Mouse (Mus musculus) ovary, postnatal 14 days (tissue): Measurements from ENCODE around the gene Lrfn5.
A peak's percentile ranks its signal among the peaks of the same experiment; 100 is the strongest.

Experiments used
- DNase-seq: peaks from one replicate; pipeline ENCODE4 v3.0.0; 2022; ENCODE audit warnings: low spot score

Gene Lrfn5

GRCm38 (mm10) chr12:61522829-61523370 lies at the start of gene Lrfn5:
TSS of gene Lrfn5 (plus strand) at chr12:61523150.
- DNase-seq, result peak; percentile 43

- no peak for DNase-seq
Measured at GRCm38 (mm10) chr12:61521501-61522147, 1.3 kb upstream of the Lrfn5 start.

- no peak for DNase-seq
Measured at GRCm38 (mm10) chr12:61522148-61522828, 662 bp upstream of the Lrfn5 start.

GRCm38 (mm10) chr12:61523631-61524182 lies 757 bp downstream of the Lrfn5 start:
- no peak for DNase-seq

GRCm38 (mm10) chr12:61524183-61524651 lies 1.3 kb downstream of the Lrfn5 start:
- DNase-seq, result no peak

- DNase-seq, result no peak
Measured at GRCm38 (mm10) chr12:61526199-61526598, 3.2 kb downstream of the Lrfn5 start.

GRCm38 (mm10) chr12:61579949-61580348 lies 57.0 kb downstream of the Lrfn5 start:
- no peak for DNase-seq

GRCm38 (mm10) chr12:61600305-61600704 lies 77.4 kb downstream of the Lrfn5 start:
- DNase-seq, result no peak

GRCm38 (mm10) chr12:61607871-61608270 lies 84.9 kb downstream of the Lrfn5 start:
- DNase-seq, result no peak

- DNase-seq, result no peak
Measured at GRCm38 (mm10) chr12:61610081-61610480, 87.1 kb downstream of the Lrfn5 start.

- DNase-seq, result no peak
Measured at GRCm38 (mm10) chr12:61624532-61624931, 101.6 kb downstream of the Lrfn5 start.

GRCm38 (mm10) chr12:61654380-61654779 lies 131.4 kb downstream of the Lrfn5 start:
- DNase-seq, result no peak

GRCm38 (mm10) chr12:61723158-61723557 lies 200.2 kb downstream of the Lrfn5 start:
- DNase-seq, result no peak

GRCm38 (mm10) chr12:61807073-61807605 lies 284.2 kb downstream of the Lrfn5 start:
- no peak for DNase-seq

- DNase-seq, result no peak
Measured at GRCm38 (mm10) chr12:61823601-61824000, 300.7 kb downstream of the Lrfn5 start.

- DNase-seq, result no peak
Measured at GRCm38 (mm10) chr12:61826311-61826710, 303.4 kb downstream of the Lrfn5 start.

- no peak for DNase-seq
Measured at GRCm38 (mm10) chr12:61842599-61843291, 319.8 kb downstream of the Lrfn5 start.

- DNase-seq, result no peak
Measured at GRCm38 (mm10) chr12:61854183-61854582, 331.2 kb downstream of the Lrfn5 start.
